ENCODE assay signal across 13 mouse cellular contexts in the genomic region with DNA sequence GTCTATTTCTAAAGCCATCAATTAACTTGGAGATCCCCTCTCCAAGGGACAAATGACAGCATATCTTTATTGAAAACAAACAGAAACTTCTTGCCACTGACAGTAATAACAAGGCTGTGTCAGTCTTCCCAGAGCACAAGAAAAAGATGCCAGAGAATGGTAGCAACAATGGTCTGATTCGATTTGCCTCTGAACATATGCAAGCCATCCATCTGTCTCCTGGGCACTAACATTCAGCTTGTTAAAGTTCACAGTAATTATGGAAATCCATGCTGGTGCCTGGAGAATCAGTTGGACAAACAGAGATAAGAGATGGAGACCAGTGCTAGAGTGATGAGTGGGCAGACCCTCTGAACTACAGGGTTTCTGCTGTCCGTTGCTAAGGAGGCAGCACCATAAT.
DNase-seq lines count a peak whose midpoint lies in the region; TF ChIP-seq lines count a peak whose summit lies in the region.
"Had no signal": no experiment of that assay in that cellular context is flagged by ENCODE, and none has a peak within 500 bp of the region (broad histone marks: within the 10 kb centered on the region; RNA-seq: fewer than 3 reads in every experiment).

No protein-coding gene starts in this region.

- TF ChIP-seq CTCF in brain, embryonic 14.5 days (IDR thresholded peaks at IDR 0.05; ENCODE audit: borderline replicate concordance, extremely low read depth, insufficient read depth, insufficient read length) = no peak

- DNase-seq in heart, adult 11 months = peak; percentile 24
- no peak for DNase-seq in heart, postnatal 14 days
- peak; percentile 8 for DNase-seq in brain, adult 2 months (ENCODE audit: low read depth, low spot score)
- peak; percentile 18 for DNase-seq in brain, embryonic 14.5 days (ENCODE audit: low read depth)
- no peak for DNase-seq in yolk sac, embryonic 10.5 days (ENCODE audit: low spot score)
- DNase-seq: adrenal gland, adult 2 months; adrenal gland, postnatal 10 days; adrenal gland, postnatal 25 days; cerebellum, adult 11 months; cerebellum, adult 18-20 months; cerebellum, adult 8-10 months; cerebellum, adult 9-11 months; cerebellum, postnatal 14 days had no signal

- intact Hi-C loops in heart, postnatal 14 days (cut with DNase I) = no loop called here

- TF ChIP-seq POLR2A in brain, embryonic 14.5 days (IDR thresholded peaks at IDR 0.05; ENCODE audit: borderline replicate concordance, extremely low read depth, insufficient read depth, insufficient read length, poor library complexity, severe bottlenecking) = no peak

Comparison
In these comparisons a context has a peak if more than half of its experiments do, and no peak if none do; other contexts are left out.
1. DNase-seq: peak in heart, adult 11 months (single experiment), brain, adult 2 months (single experiment) and brain, embryonic 14.5 days (single experiment); none in heart, postnatal 14 days (0 of 2) and yolk sac, embryonic 10.5 days (single experiment).